Mouse (Mus musculus) left cerebral cortex, postnatal 14 days (tissue): ENCODE measurements around the gene A130010J15Rik. TPM values are rescaled to one million over a fixed set of nuclear protein-coding genes. Genes with fewer than 3 reads are reported as not detected.

Experiments
- DNase-seq, 2 experiments: peaks; one replicate each; pipeline ENCODE4 v3.0.0; 2021 to 2022; ENCODE audit warnings: low spot score in 2 of 2, mixed read lengths in 1 of 2
- intact Hi-C: fragments of 180-260 bp; cut with DNase I; formaldehyde crosslinking; loops from one replicate; pipeline ENCODE4 v1.15.1; 2025
- total RNA-seq, 2 experiments: library from RNA; stranded (reverse); gene quantifications; 2 replicates each; pipeline ENCODE4 v1.2.3; 2021

Gene A130010J15Rik
- total RNA-seq, 2 experiments from 2014 or later: 3.4 to 3.7 TPM

- intact Hi-C loops: no loop called here
- DNase-seq: no peak
These were observed 18.6 kb upstream of the A130010J15Rik start for GRCm38 (mm10) chr1:193149231-193149630.

- DNase-seq: peak; percentile 26 to 56
- intact Hi-C loops: no loop called here
These were observed 16.7 kb upstream of the A130010J15Rik start for GRCm38 (mm10) chr1:193151134-193151533.

- DNase-seq: no peak
- intact Hi-C loops: no loop called here
These were observed 15.0 kb upstream of the A130010J15Rik start, which contains the start of gene Irf6 for GRCm38 (mm10) chr1:193152872-193153271. TSS of gene Irf6 (plus strand) at chr1:193153111.

- intact Hi-C loops: no loop called here
These were observed 14.3 kb upstream of the A130010J15Rik start for GRCm38 (mm10) chr1:193153561-193153960.

GRCm38 (mm10) chr1:193156316-193157110 lies 11.3 kb upstream of the A130010J15Rik start:
- DNase-seq: no peak
- intact Hi-C loops: no loop called here

More at GRCm38 (mm10) chr1:193153561-193153960, 14.3 kb upstream of the A130010J15Rik start:
- no peak for DNase-seq

GRCm38 (mm10) chr1:193157111-193157492 lies 10.7 kb upstream of the A130010J15Rik start:
- intact Hi-C loops: no loop called here
- no peak for DNase-seq

- no peak for DNase-seq
- intact Hi-C loops: no loop called here
These were observed 8.7 kb upstream of the A130010J15Rik start for GRCm38 (mm10) chr1:193159163-193159562.

GRCm38 (mm10) chr1:193159613-193160012 lies 8.2 kb upstream of the A130010J15Rik start:
- DNase-seq: no peak
- intact Hi-C loops: no loop called here

GRCm38 (mm10) chr1:193160317-193161032 lies 7.4 kb upstream of the A130010J15Rik start:
- DNase-seq: peak in 1 of 2 experiments; percentile 23
- intact Hi-C loops: no loop called here

- intact Hi-C loops: no loop called here
These were observed 1.4 kb downstream of the A130010J15Rik start for GRCm38 (mm10) chr1:193169228-193169627.

GRCm38 (mm10) chr1:193169856-193170255 lies 2.0 kb downstream of the A130010J15Rik start:
- intact Hi-C loops: loop anchor here (5.0 kb wide), 1 partner anchor 38 kb away; the partner anchor contains the start of gene Diexf

More at GRCm38 (mm10) chr1:193169228-193169627, 1.4 kb downstream of the A130010J15Rik start:
- no peak for DNase-seq

GRCm38 (mm10) chr1:193172991-193173809 lies 5.4 kb downstream of the A130010J15Rik start:
- DNase-seq: peak; percentile 96 to 97
- intact Hi-C loops: loop anchor here (5.0 kb wide), 1 partner anchor 41 kb away; the partner anchor contains the start of gene Diexf

More at GRCm38 (mm10) chr1:193169856-193170255, 2.0 kb downstream of the A130010J15Rik start:
- DNase-seq: peak in 1 of 2 experiments; percentile 20

GRCm38 (mm10) chr1:193173810-193174129 lies 5.9 kb downstream of the A130010J15Rik start:
- DNase-seq: no peak
- intact Hi-C loops: loop anchor here (5.0 kb wide), 1 partner anchor 41 kb away; the partner anchor contains the start of gene Diexf

GRCm38 (mm10) chr1:193174143-193174733 lies 6.4 kb downstream of the A130010J15Rik start:
- intact Hi-C loops: loop anchor here (5.0 kb wide), 1 partner anchor 42 kb away; the partner anchor contains the start of gene Diexf
- no peak for DNase-seq

GRCm38 (mm10) chr1:193181104-193181503 lies 13.3 kb downstream of the A130010J15Rik start:
- no peak for DNase-seq
- intact Hi-C loops: no loop called here

- DNase-seq: no peak
- intact Hi-C loops: no loop called here
These were observed 20.4 kb downstream of the A130010J15Rik start for GRCm38 (mm10) chr1:193188257-193188656.

GRCm38 (mm10) chr1:193189151-193189621 lies 21.3 kb downstream of the A130010J15Rik start:
- intact Hi-C loops: no loop called here
- peak; percentile 30 to 31 for DNase-seq

GRCm38 (mm10) chr1:193189771-193190170 lies 21.9 kb downstream of the A130010J15Rik start:
- DNase-seq: no peak
- intact Hi-C loops: no loop called here
